Mouse (Mus musculus) adrenal gland, adult 18-20 months (tissue): Measurements from ENCODE around the gene Apon. TPM values are rescaled to one million over a fixed set of nuclear protein-coding genes. Genes with fewer than 3 reads are reported as not detected.

Experiments used
- total RNA-seq, 2 experiments: library from RNA; stranded (reverse); gene quantifications; 1 replicate in 1 of 2; 2 replicates in 1 of 2; pipeline ENCODE4 v1.2.3; 2021

Gene Apon
- total RNA-seq, 2 experiments from 2014 or later: not detected

Other genes starting within 250 kb of the Apon start
- not detected for gene Hsd17b6, start 246.5 kb upstream of the Apon start, total RNA-seq
- gene Prim1, start 238.9 kb upstream of the Apon start, total RNA-seq: 1 to 10 TPM; 2.8 to 3.5 TPM
- 100 to 1,000 TPM; 612 to 654 TPM for gene Naca, start 218.5 kb upstream of the Apon start, total RNA-seq
- gene Ptges3, start 195.1 kb upstream of the Apon start, total RNA-seq: 100 to 1,000 TPM; 228 to 248 TPM
- gene Atp5b, start 170.8 kb upstream of the Apon start, total RNA-seq: 1,000 to 10,000 TPM; 2,783 to 4,328 TPM
- gene Baz2a, start 162.5 kb upstream of the Apon start, total RNA-seq: 10 to 100 TPM; 35.6 to 45.3 TPM
- gene Rbms2, start 73.8 kb upstream of the Apon start, total RNA-seq: 100 to 1,000 TPM in 1 of 2 experiments, 10 to 100 TPM in 1; 90.1 to 106 TPM
- gene Gls2, start 59.6 kb upstream of the Apon start, total RNA-seq: 1 to 10 TPM; 2.9 TPM
- 10 to 100 TPM; 15.4 to 17.7 TPM for gene Spryd4, start 42.3 kb upstream of the Apon start, total RNA-seq
- not detected for gene Mip, start 28.3 kb upstream of the Apon start, total RNA-seq
- gene Timeless, start 22.0 kb upstream of the Apon start, total RNA-seq: 1 to 10 TPM; 3.9 to 5.4 TPM
- 10 to 100 TPM in 1 of 2 experiments, under 1 TPM in 1; 0.64 to 10.7 TPM for gene Apof, start 14.6 kb downstream of the Apon start, total RNA-seq
- gene Stat2, start 16.5 kb downstream of the Apon start, total RNA-seq: 10 to 100 TPM; 25.8 to 33.0 TPM
- gene Il23a, start 44.7 kb downstream of the Apon start, total RNA-seq: not detected
- gene Pan2, start 49.2 kb downstream of the Apon start, total RNA-seq: 10 to 100 TPM; 14.5 to 19.1 TPM
- gene Cnpy2, start 68.4 kb downstream of the Apon start, total RNA-seq: 100 to 1,000 TPM; 147 to 165 TPM
- 100 to 1,000 TPM; 349 to 654 TPM for gene Cs, start 83.6 kb downstream of the Apon start, total RNA-seq
- 10 to 100 TPM; 79.8 to 90.2 TPM for gene Coq10a, start 114.9 kb downstream of the Apon start, total RNA-seq
- gene Ankrd52, start 123.0 kb downstream of the Apon start, total RNA-seq: 10 to 100 TPM; 61.7 to 61.8 TPM
- under 1 TPM in 1 of 2 experiments, not detected in 1; 0.16 TPM for gene Slc39a5, start 147.1 kb downstream of the Apon start, total RNA-seq
- gene Nabp2, start 157.4 kb downstream of the Apon start, total RNA-seq: 10 to 100 TPM; 74.3 to 75.2 TPM
- 10 to 100 TPM; 40.0 to 42.2 TPM for gene Rnf41, start 157.6 kb downstream of the Apon start, total RNA-seq
- 100 to 1,000 TPM; 113 to 116 TPM for gene Smarcc2, start 205.2 kb downstream of the Apon start, total RNA-seq
- 100 to 1,000 TPM; 816 to 933 TPM for gene Myl6, start 240.0 kb downstream of the Apon start, total RNA-seq
- 10 to 100 TPM in 1 of 2 experiments, 1 to 10 TPM in 1; 5.3 to 11.6 TPM for gene Myl6b, start 244.6 kb downstream of the Apon start, total RNA-seq